Mouse (Mus musculus) gastrocnemius, postnatal 10 days (tissue): Measurements from ENCODE around the gene Acss2. TPM values are rescaled to one million over a fixed set of nuclear protein-coding genes. Genes with fewer than 3 reads are reported as not detected.
"Not testable (repeated sequence)": the region's sequence is repeated elsewhere in the genome, so short reads cannot be mapped to it uniquely, and the experiment has no call there.

Experiments used
- DNase-seq: peaks from one replicate; pipeline ENCODE4 v3.0.0; 2021; ENCODE audit warnings: mixed read lengths
- total RNA-seq, 2 experiments: library from RNA; stranded (reverse); gene quantifications; 2 replicates each; pipeline ENCODE4 v1.2.3; 2021

Gene Acss2
- total RNA-seq, 2 experiments from 2014 or later = 28.4 to 33.4 TPM

GRCm38 (mm10) chr2:155588136-155588535, 70.4 kb downstream of the Acss2 start:
- DNase-seq = no peak

DNA sequence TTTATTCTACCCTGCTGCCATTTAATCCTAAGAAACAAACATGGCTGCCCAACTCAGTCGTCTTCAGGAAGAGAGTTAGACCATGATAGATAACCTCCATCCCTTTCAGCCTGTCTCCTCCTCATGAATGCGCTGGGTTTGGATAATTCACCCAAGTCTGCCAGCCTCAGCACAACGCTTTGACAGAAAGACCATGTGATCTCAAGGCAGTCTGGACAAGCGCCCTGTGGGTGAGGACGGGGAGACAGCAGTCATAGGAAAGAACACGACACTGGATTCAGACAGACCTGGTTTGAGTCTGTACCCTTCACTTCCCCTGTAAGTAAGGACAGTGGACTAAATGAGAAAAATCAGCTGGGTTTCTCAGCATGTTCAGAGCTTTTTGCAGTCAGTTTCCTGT, 71.8 kb downstream of the Acss2 start:
- DNase-seq = no peak

DNA sequence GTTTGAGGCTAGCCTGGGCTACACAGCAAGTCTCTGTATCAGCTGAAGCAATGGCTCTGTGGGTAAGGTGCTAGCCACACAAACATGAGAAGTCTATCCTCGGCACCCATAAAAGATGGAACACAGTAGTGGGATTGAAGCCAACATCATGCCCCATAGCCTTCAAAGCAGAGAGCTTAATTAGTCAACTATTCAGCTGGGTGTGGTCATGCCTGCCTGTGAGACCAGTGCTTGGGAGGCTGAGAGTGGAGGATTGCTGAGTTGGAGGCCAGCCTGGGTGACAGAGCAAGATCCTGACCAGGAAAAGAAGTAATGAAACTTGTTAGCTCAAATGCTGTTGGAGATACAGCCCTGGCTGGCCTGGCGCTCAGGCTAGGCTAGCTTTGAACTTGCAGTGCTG, 73.1 kb downstream of the Acss2 start:
- no peak for DNase-seq

- DNase-seq = no peak
Measured at GRCm38 (mm10) chr2:155591676-155592075, 73.9 kb downstream of the Acss2 start.

GRCm38 (mm10) chr2:155592137-155592853, 74.5 kb downstream of the Acss2 start, which contains the start of gene Gss:
TSS of gene Gss (minus strand) at chr2:155592810.
- peak; percentile 100 for DNase-seq

GRCm38 (mm10) chr2:155592854-155593283, 75.1 kb downstream of the Acss2 start:
- no peak for DNase-seq

DNA sequence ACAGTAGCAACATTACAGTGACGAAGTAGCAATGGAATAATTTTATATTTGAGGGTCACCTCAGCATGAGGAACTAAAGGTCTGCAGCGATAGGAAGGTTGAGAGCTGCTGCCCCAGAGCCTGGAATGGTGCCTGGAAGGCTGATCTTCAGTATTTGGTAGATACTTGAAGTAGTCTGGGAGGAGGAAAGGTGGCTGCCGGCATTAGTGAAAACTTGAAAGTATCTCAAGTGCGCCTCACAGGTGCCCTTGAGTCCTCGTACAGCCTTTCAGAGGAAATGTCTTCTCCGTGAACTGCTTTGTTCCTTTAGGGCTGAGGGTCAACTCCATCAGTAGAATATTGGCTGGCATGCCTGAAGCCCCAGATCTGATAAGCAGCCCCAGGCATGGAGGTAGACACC, 77.8 kb downstream of the Acss2 start:
- DNase-seq = no peak

- no peak for DNase-seq
Measured at GRCm38 (mm10) chr2:155603707-155604106, 86.0 kb downstream of the Acss2 start.

GRCm38 (mm10) chr2:155604560-155605235, 87.0 kb downstream of the Acss2 start:
- no peak for DNase-seq

GRCm38 (mm10) chr2:155605236-155605589, 87.5 kb downstream of the Acss2 start:
- not testable (repeated sequence) for DNase-seq

DNA sequence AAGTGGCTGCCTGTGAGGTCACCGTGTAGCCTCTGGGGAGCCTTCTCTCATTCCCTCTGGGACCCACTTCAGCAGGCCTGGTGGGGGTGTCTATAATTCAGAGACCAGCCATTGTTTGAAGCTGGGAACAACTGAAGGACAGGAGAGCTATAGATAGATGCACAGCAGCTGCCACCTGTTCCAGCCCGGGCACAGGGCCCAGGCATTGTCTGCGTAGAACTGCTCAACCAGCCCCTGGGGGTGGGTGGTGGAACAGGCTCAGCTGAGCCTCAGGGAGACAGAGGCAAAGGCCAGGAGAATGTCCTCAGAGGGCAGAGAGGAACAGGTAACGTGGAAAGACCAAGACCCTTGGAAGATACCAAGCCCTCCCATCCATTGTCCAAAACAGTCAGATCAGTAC, 88.6 kb downstream of the Acss2 start:
- DNase-seq = peak; percentile 34

GRCm38 (mm10) chr2:155610978-155611377, 93.2 kb downstream of the Acss2 start, which contains the start of gene Myh7b:
TSS of gene Myh7b (plus strand) at chr2:155611212.
- no peak for DNase-seq

DNA sequence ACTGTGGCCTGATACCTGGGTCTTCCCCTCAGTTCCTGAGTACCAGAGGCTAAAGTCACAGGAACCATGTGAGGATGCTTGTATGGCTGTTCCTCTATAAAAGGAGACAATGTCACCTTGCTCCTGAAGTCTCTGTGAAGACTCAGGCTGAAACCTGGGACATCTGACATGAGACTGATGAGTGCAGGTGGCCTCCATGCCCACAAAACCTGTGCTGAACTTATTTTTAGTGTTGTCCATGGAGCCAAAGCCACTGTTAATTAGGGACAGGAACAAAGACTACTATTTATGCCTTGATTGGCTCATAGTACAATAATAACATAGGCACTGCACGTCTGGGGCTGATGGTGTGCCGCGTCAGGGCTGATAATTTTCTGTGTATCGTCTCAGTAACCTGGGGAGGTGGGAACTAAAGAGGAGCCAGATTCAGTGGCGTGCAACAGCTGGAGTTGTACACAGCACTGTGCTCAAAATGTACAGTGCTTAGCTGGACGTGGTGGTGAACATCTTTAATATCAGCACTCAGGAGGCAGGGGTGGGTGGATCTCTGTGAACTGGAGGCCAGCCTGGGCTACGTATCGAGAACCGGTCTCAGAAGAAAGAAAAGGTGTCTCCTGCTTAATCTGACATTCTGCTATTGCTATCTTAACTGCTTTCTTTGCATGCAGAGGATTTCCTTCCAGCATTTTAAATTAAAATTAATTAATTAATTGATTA, 94.2 kb downstream of the Acss2 start:
- no peak for DNase-seq

DNA sequence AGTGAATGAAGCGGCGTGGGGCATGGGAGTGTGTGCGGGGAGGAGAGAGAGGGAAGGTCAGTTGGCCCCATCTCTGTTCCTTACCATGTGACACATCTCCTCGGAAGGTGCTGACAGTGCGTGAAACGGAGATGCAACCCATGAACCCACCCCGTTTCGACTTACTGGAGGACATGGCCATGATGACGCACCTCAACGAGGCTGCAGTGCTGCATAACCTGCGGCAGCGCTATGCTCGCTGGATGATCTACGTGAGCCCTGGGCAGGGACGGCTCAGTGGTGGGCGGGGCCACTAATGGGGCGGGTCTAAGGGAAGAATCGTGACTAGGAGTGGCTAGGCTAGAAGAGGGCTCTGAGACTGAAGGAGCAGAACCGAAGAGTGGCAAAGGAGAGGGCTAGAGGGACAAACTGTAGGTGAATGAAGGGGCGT, 95.6 kb downstream of the Acss2 start:
- DNase-seq = peak; percentile 60

DNA sequence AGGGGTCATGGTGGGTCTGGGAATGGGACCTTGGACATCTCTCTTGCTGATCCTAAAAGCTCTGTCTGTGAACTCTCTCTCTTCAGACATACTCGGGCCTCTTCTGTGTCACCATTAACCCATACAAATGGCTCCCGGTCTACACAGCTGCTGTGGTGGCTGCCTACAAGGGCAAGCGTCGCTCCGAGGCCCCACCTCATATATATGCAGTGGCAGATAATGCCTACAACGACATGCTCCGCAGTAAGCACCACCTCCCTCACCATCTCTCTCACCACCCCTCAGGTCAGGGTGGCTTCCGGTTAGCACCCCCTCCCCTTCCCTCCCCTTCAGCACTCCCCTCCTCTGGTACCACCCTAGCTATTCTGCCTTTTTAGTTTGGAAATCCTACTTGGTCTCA, 96.2 kb downstream of the Acss2 start:
- DNase-seq = no peak

- DNase-seq = no peak
Measured at GRCm38 (mm10) chr2:155616971-155617370, 99.2 kb downstream of the Acss2 start.

DNA sequence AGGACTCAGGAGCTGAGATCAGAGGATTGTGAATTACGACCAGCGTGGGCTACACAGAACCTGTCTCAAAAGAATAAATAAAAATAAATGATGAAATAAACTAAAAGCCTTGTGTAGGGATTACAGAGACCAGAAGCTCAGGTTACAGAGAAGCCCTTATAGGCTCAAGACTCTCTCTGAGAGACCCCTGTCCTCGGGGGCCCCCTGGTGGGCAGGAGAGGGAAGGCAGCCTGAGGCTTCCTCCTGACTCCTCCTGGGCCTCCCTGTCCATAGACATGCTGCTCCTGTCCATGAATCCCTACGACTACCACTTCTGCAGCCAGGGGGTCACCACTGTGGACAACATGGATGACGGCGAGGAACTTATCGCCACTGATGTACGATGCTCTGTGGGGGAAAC, 102.1 kb downstream of the Acss2 start:
- DNase-seq = peak; percentile 92

DNA sequence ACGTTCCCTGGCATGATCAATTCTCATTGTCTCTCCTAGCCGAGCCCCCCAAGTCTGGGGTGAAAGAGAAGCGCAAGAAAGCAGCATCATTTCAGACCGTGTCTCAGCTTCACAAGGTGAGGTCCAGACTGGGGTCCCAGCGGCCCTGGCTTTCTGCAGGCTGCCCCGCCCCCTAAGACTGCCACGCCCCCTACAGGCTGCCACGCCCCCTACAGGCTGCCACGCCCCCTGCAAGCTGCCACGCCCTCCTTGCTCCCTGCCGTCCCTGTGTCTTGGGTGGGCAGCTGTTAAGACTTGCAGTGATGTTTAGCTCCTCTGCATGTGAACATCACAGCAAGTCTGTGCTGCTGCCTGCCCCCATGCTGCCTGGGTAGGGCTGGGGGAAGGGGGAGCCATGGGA, 104.9 kb downstream of the Acss2 start:
- DNase-seq = no peak

GRCm38 (mm10) chr2:155623996-155624395, 106.2 kb downstream of the Acss2 start:
- DNase-seq = no peak

GRCm38 (mm10) chr2:155624730-155625129, 107.0 kb downstream of the Acss2 start:
- no peak for DNase-seq

GRCm38 (mm10) chr2:155626277-155626676, 108.5 kb downstream of the Acss2 start:
- DNase-seq = no peak

GRCm38 (mm10) chr2:155627030-155627738, 109.4 kb downstream of the Acss2 start:
- DNase-seq = peak; percentile 82
